Mouse (Mus musculus) G1E (cell line): Measurements from ENCODE around the gene Gng2. TPM values are rescaled to one million over a fixed set of nuclear protein-coding genes. Genes with fewer than 3 reads are reported as not detected.
A peak's percentile ranks its signal among the peaks of the same experiment; 100 is the strongest.

Source experiments
- ATAC-seq: 2 replicates; pipeline ENCODE4 v1.8.0; 2016; ENCODE audit warnings: mild to moderate bottlenecking; ENCODE audit not compliant: insufficient number of reproducible peaks, poor library complexity, low FRiP score, severe bottlenecking; ENCODE audit errors: extremely low read depth
- DNase-seq: peaks from one replicate; pipeline ENCODE4 v3.0.0; 2012; ENCODE audit warnings: low spot score
- H3K27me3 ChIP-seq: 2 replicates; pipeline ENCODE4 v1.6.1; 2012; ENCODE audit warnings: mild to moderate bottlenecking, low read length, inconsistent platforms; ENCODE audit not compliant: insufficient read depth
- H3K36me3 ChIP-seq: replicated peaks from 2 replicates; pipeline ENCODE3; 2012; ENCODE audit warnings: mild to moderate bottlenecking, inconsistent platforms
- H3K4me1 ChIP-seq: 2 replicates; pipeline ENCODE4 v1.6.1; 2012; ENCODE audit warnings: low read depth, low read length, inconsistent platforms, mixed read lengths; ENCODE audit not compliant: insufficient read depth
- H3K4me3 ChIP-seq: 2 replicates; pipeline ENCODE4 v1.5.1; 2012; ENCODE audit warnings: low read depth, mild to moderate bottlenecking, inconsistent platforms, low read length, moderate library complexity, mixed read lengths
- H3K9me3 ChIP-seq: replicated peaks from 2 replicates; pipeline ENCODE4 v1.6.1; 2012; ENCODE audit warnings: inconsistent platforms
- CTCF ChIP-seq: IDR thresholded peaks from 2 replicates; pipeline ENCODE4 v1.5.1; 2012; ENCODE audit warnings: low read depth, low read length, inconsistent platforms, mixed read lengths
- GATA1 ChIP-seq: IDR thresholded peaks from 2 replicates; pipeline ENCODE4 v1.6.1; 2012; ENCODE audit warnings: borderline replicate concordance, low read length, inconsistent platforms, mixed read lengths
- GATA2 ChIP-seq: IDR thresholded peaks from 2 replicates; pipeline ENCODE4 v1.6.1; 2012; ENCODE audit warnings: low read depth, low read length, inconsistent platforms, borderline replicate concordance
- POLR2AphosphoS5 ChIP-seq: IDR thresholded peaks from 2 replicates; pipeline ENCODE4 v1.6.1; 2012; ENCODE audit warnings: low read depth, low read length, inconsistent platforms; ENCODE audit not compliant: insufficient replicate concordance
- TAL1 ChIP-seq: conservative IDR thresholded peaks from 2 replicates; pipeline ENCODE4 v1.6.1; 2012; ENCODE audit warnings: low read depth, low read length, inconsistent platforms, mixed read lengths
- polyA plus RNA-seq: library from polyadenylated mRNA; stranded (reverse); fragments of >175 nt; gene quantifications from 2 replicates; pipeline ENCODE4 v1.2.3, GENCODE M21; 2012
- total RNA-seq, 2 experiments: library from RNA; stranded (forward) in 1 of 2; stranded (reverse) in 1 of 2; fragments of 200-1000 nt in 1 of 2; fragments of >200 nt in 1 of 2; fragmentation: Nextera tagmentation in 1 of 2; gene quantifications; 2 replicates each; pipeline ENCODE4 v1.2.3; 2014 to 2017

Gng2 gene
- total and polyA plus RNA-seq, 3 experiments: 4.3 to 280 (median 90.4) TPM

- DNase-seq: peak; percentile 43
- Histone ChIP-seq H3K36me3 (peaks cover 9% of the 10 kb centered on the region), H3K4me3 (peak overlapping the region; percentile 56; the same call in 1 of the 2 replicates), H3K4me1 (peaks cover 83% of the 10 kb centered on the region), H3K9me3 (no peaks in the 10 kb centered on the region), H3K27me3 (no peaks in the 10 kb centered on the region)
- TF ChIP-seq POLR2AphosphoS5 (no peak), CTCF (no peak), TAL1 (no peak), GATA1 (no peak), GATA2 (no peak)
- ATAC-seq: peak; percentile 62
Measured at GRCm38 (mm10) chr14:19970845-19971244, 6.6 kb downstream of the Gng2 start.

GRCm38 (mm10) chr14:19970106-19970785 lies 7.2 kb downstream of the Gng2 start:
- TF ChIP-seq TAL1: no peak
- no peak for TF ChIP-seq POLR2AphosphoS5
- TF ChIP-seq CTCF: no peak
- no peak for TF ChIP-seq GATA2
- no peak for TF ChIP-seq GATA1
- no peak for DNase-seq
- Histone ChIP-seq H3K4me1 (peaks cover 86% of the 10 kb centered on the region), H3K4me3 (peak overlapping the region; percentile 56; the same call in 1 of the 2 replicates), H3K9me3 (no peaks in the 10 kb centered on the region; the same call in 1 of the 2 replicates), H3K27me3 (no peaks in the 10 kb centered on the region), H3K36me3 (peaks cover 10% of the 10 kb centered on the region)
- no peak for ATAC-seq

GRCm38 (mm10) chr14:19969566-19969965 lies 7.9 kb downstream of the Gng2 start:
- Histone ChIP-seq H3K4me1 (peaks cover 80% of the 10 kb centered on the region), H3K27me3 (no peaks in the 10 kb centered on the region), H3K9me3 (no peaks in the 10 kb centered on the region; the same call in 1 of the 2 replicates), H3K36me3 (peaks cover 11% of the 10 kb centered on the region), H3K4me3 (no peak overlapping the region; the same call in 1 of the 2 replicates)
- no peak for DNase-seq
- TF ChIP-seq GATA2 (no peak), POLR2AphosphoS5 (no peak), TAL1 (no peak), CTCF (no peak), GATA1 (no peak)
- ATAC-seq: no peak

- no peak for ATAC-seq
- Histone ChIP-seq H3K27me3 (no peaks in the 10 kb centered on the region), H3K36me3 (peaks cover 12% of the 10 kb centered on the region), H3K4me1 (peaks cover 77% of the 10 kb centered on the region), H3K9me3 (no peaks in the 10 kb centered on the region; the same call in 1 of the 2 replicates), H3K4me3 (peak overlapping the region; percentile 61; the same call in 1 of the 2 replicates)
- TF ChIP-seq TAL1: no peak
- TF ChIP-seq CTCF: no peak
- no peak for TF ChIP-seq GATA1
- no peak for TF ChIP-seq POLR2AphosphoS5
- no peak for TF ChIP-seq GATA2
- DNase-seq: no peak
Measured at GRCm38 (mm10) chr14:19969011-19969521, 8.4 kb downstream of the Gng2 start.

- Histone ChIP-seq H3K36me3 (peaks cover 13% of the 10 kb centered on the region), H3K4me1 (peaks cover 77% of the 10 kb centered on the region), H3K9me3 (no peaks in the 10 kb centered on the region; the same call in 1 of the 2 replicates), H3K4me3 (peak overlapping the region; percentile 61; the same call in 1 of the 2 replicates), H3K27me3 (no peaks in the 10 kb centered on the region)
- ATAC-seq (no peak), DNase-seq (peak; percentile 60)
- TF ChIP-seq CTCF: no peak
- no peak for TF ChIP-seq GATA2
- TF ChIP-seq POLR2AphosphoS5: no peak
- no peak for TF ChIP-seq TAL1
- no peak for TF ChIP-seq GATA1
Measured at GRCm38 (mm10) chr14:19968321-19969010, 9.0 kb downstream of the Gng2 start.

GRCm38 (mm10) chr14:19967482-19967881 lies 9.9 kb downstream of the Gng2 start:
- H3K27me3 ChIP-seq: no peaks in the 10 kb centered on the region
- H3K4me1 ChIP-seq: peaks cover 73% of the 10 kb centered on the region
- peaks cover 13% of the 10 kb centered on the region for H3K36me3 ChIP-seq
- DNase-seq (no peak), ATAC-seq (no peak)
- H3K4me3 ChIP-seq: peak overlapping the region; percentile 30; the same call in 1 of the 2 replicates
- no peak for TF ChIP-seq GATA1
- TF ChIP-seq TAL1: no peak
- no peak for TF ChIP-seq POLR2AphosphoS5
- no peak for TF ChIP-seq CTCF
- TF ChIP-seq GATA2: no peak
- H3K9me3 ChIP-seq: no peaks in the 10 kb centered on the region; the same call in 1 of the 2 replicates
